Mouse (Mus musculus) testis, adult 2 months (tissue): Measurements from ENCODE around the gene Slc16a3. TPM values are rescaled to one million over a fixed set of nuclear protein-coding genes. Genes with fewer than 3 reads are reported as not detected.

Experiments used
- H3K27ac ChIP-seq: fragments of 200-500 bp; 2 replicates; pipeline ENCODE4 v1.5.1; 2012; ENCODE audit warnings: low read depth, low read length; ENCODE audit not compliant: control insufficient read depth, insufficient read depth
- H3K27me3 ChIP-seq: fragments of 200-500 bp; 2 replicates; pipeline ENCODE4 v1.6.1; 2012; ENCODE audit warnings: mild to moderate bottlenecking, low read length, moderate library complexity; ENCODE audit not compliant: control insufficient read depth, insufficient read depth
- H3K36me3 ChIP-seq: fragments of 200-500 bp; 2 replicates; pipeline ENCODE4 v1.6.1; 2012; ENCODE audit warnings: mild to moderate bottlenecking, low read length; ENCODE audit not compliant: control insufficient read depth, insufficient read depth
- H3K4me1 ChIP-seq: fragments of 200-500 bp; 2 replicates; pipeline ENCODE4 v1.6.1; 2012; ENCODE audit warnings: low read length; ENCODE audit not compliant: control insufficient read depth, insufficient read depth
- H3K4me3 ChIP-seq: fragments of 200-500 bp; 2 replicates; pipeline ENCODE4 v1.5.1; 2012; ENCODE audit warnings: low read depth, mild to moderate bottlenecking, low read length, moderate library complexity, mixed read lengths; ENCODE audit not compliant: control insufficient read depth
- CTCF ChIP-seq: fragments of 200-500 bp; IDR thresholded peaks from 2 replicates; pipeline ENCODE4 v1.5.1; 2012; ENCODE audit warnings: low read depth, mild to moderate bottlenecking, inconsistent platforms, low read length, moderate library complexity; ENCODE audit not compliant: control insufficient read depth, insufficient read depth, insufficient replicate concordance
- POLR2A ChIP-seq: fragments of 200-500 bp; IDR thresholded peaks from 2 replicates; pipeline ENCODE4 v1.6.1; 2012; ENCODE audit warnings: low read depth, mild to moderate bottlenecking, inconsistent platforms, low read length, moderate library complexity; ENCODE audit not compliant: control insufficient read depth
- polyA plus RNA-seq: library from polyadenylated mRNA; depleted of rRNA; stranded (reverse); fragments of >200 nt; gene quantifications from 2 replicates; pipeline ENCODE4 v1.2.3, GENCODE M21; 2012; rRNA removed

The Slc16a3 gene
- polyA plus RNA-seq = 3.7 and 4.4 TPM in 2 replicates

- H3K36me3 ChIP-seq = no peaks in the 10 kb centered on the region
- no peak for TF ChIP-seq CTCF
- TF ChIP-seq POLR2A = no peak
- peaks cover 36% of the 10 kb centered on the region for H3K4me1 ChIP-seq
- peak within 1 kb of the TSS; percentile 56 for H3K4me3 ChIP-seq
- no peak within 1 kb of the TSS for H3K27ac ChIP-seq
- no peaks in the 10 kb centered on the region for H3K27me3 ChIP-seq
Measured at GRCm38 (mm10) chr11:120948328-120948727, at the start of gene Slc16a3. Gene Slc16a3, plus strand, starts transcription at chr11:120948480.

- no peak overlapping the region for H3K27ac ChIP-seq
- H3K4me3 ChIP-seq = no peak overlapping the region
- no peaks in the 10 kb centered on the region; the same call in none of the 2 replicates for H3K4me1 ChIP-seq
- no peak for TF ChIP-seq POLR2A
- no peak for TF ChIP-seq CTCF
- no peaks in the 10 kb centered on the region for H3K36me3 ChIP-seq
- H3K27me3 ChIP-seq = no peaks in the 10 kb centered on the region
Measured at GRCm38 (mm10) chr11:120900276-120901244, 47.7 kb upstream of the Slc16a3 start.

GRCm38 (mm10) chr11:120901729-120902486, 46.4 kb upstream of the Slc16a3 start:
- TF ChIP-seq POLR2A (0 out of 2 replicates have a peak, but pooled peaks have one; percentile 6), CTCF (no peak)
- Histone ChIP-seq H3K4me1 (no peaks in the 10 kb centered on the region; the same call in none of the 2 replicates), H3K27me3 (no peaks in the 10 kb centered on the region), H3K36me3 (no peaks in the 10 kb centered on the region), H3K4me3 (peak overlapping the region; percentile 17; the same call in 1 of the 2 replicates), H3K27ac (peak overlapping the region; percentile 68)

- H3K4me1 ChIP-seq = no peaks in the 10 kb centered on the region; the same call in none of the 2 replicates
- H3K36me3 ChIP-seq = no peaks in the 10 kb centered on the region
- TF ChIP-seq CTCF = no peak
- peak; percentile 72 for TF ChIP-seq POLR2A
- no peaks in the 10 kb centered on the region for H3K27me3 ChIP-seq
- H3K27ac ChIP-seq = peak overlapping the region; percentile 86
- H3K4me3 ChIP-seq = peak overlapping the region; percentile 25
Measured at GRCm38 (mm10) chr11:120902487-120903142, 45.7 kb upstream of the Slc16a3 start.

GRCm38 (mm10) chr11:120903159-120903850, 45.0 kb upstream of the Slc16a3 start:
- H3K36me3 ChIP-seq = no peaks in the 10 kb centered on the region
- no peak for TF ChIP-seq CTCF
- TF ChIP-seq POLR2A = no peak; the same call in 1 of the 2 replicates
- peak overlapping the region; percentile 25 for H3K4me3 ChIP-seq
- no peaks in the 10 kb centered on the region for H3K27me3 ChIP-seq
- peak overlapping the region; percentile 86 for H3K27ac ChIP-seq
- no peaks in the 10 kb centered on the region; the same call in none of the 2 replicates for H3K4me1 ChIP-seq

GRCm38 (mm10) chr11:120904561-120904960, 43.7 kb upstream of the Slc16a3 start:
- Histone ChIP-seq H3K36me3 (no peaks in the 10 kb centered on the region), H3K27ac (no peak overlapping the region; the same call in 1 of the 2 replicates)

More at GRCm38 (mm10) chr11:120904561-120904960, 43.7 kb upstream of the Slc16a3 start:
- TF ChIP-seq POLR2A (no peak), CTCF (no peak)
- H3K4me1 ChIP-seq = no peaks in the 10 kb centered on the region; the same call in none of the 2 replicates
- no peak overlapping the region for H3K4me3 ChIP-seq
- no peaks in the 10 kb centered on the region for H3K27me3 ChIP-seq
